Mouse (Mus musculus) heart, postnatal 0 days (tissue): ENCODE measurements around the gene Slc16a14. TPM values are rescaled to one million over a fixed set of nuclear protein-coding genes. Genes with fewer than 3 reads are reported as not detected.

Experiments
- ATAC-seq: fragments of 200-750 bp; cut with Nextera tagmentation; 2 replicates; pipeline ENCODE4 v1.8.0; 2017; ENCODE audit warnings: low read depth, moderate number of reproducible peaks, moderate library complexity; ENCODE audit not compliant: insufficient read depth
- DNase-seq: peaks from one replicate; pipeline ENCODE4 v3.0.0-alpha.2; 2016; ENCODE audit warnings: low spot score
- H3K27ac ChIP-seq: fragments of 300-500 bp; sonication (generic); 2 replicates; pipeline ENCODE4 v1.5.1; 2014; ENCODE audit warnings: low read depth, mild to moderate bottlenecking
- H3K27me3 ChIP-seq: fragments of 300-500 bp; sonication (generic); 2 replicates; pipeline ENCODE4 v1.6.1; 2014; ENCODE audit warnings: low read length, mixed read lengths; ENCODE audit not compliant: control insufficient read depth, insufficient read depth
- H3K36me3 ChIP-seq: fragments of 300-500 bp; sonication (generic); replicated peaks from 2 replicates; pipeline ENCODE4 v1.6.1; 2014; ENCODE audit warnings: low read length, mixed read lengths; ENCODE audit not compliant: control insufficient read depth, insufficient read depth
- H3K4me1 ChIP-seq: fragments of 300-500 bp; sonication (generic); 2 replicates; pipeline ENCODE4 v1.6.1; 2014; ENCODE audit warnings: antibody characterized with exemption; ENCODE audit not compliant: control insufficient read depth, insufficient read depth
- H3K4me2 ChIP-seq: fragments of 300-500 bp; sonication (generic); 2 replicates; pipeline ENCODE4 v1.6.1; 2014; ENCODE audit warnings: low read depth, mild to moderate bottlenecking, low read length, moderate library complexity
- H3K4me3 ChIP-seq: fragments of 300-500 bp; sonication (generic); 2 replicates; pipeline ENCODE4 v1.5.1; 2014; ENCODE audit warnings: low read depth, low read length
- H3K9ac ChIP-seq: fragments of 300-500 bp; sonication (generic); replicated peaks from 2 replicates; pipeline ENCODE4 v1.6.1; 2014; ENCODE audit warnings: low read depth, low read length, mixed read lengths
- H3K9me3 ChIP-seq: fragments of 300-500 bp; sonication (generic); replicated peaks from 2 replicates; pipeline ENCODE4 v1.6.1; 2016; ENCODE audit warnings: low read length; ENCODE audit not compliant: control insufficient read depth
- CTCF ChIP-seq: IDR thresholded peaks from 2 replicates; pipeline ENCODE4 v1.5.1; 2016; ENCODE audit warnings: antibody characterized with exemption, control low read depth, low read depth
- EP300 ChIP-seq: IDR thresholded peaks from 2 replicates; pipeline ENCODE4 v1.6.1; 2016; ENCODE audit warnings: antibody characterized with exemption, low read depth
- WGBS: fragments of 180-500 bp; shearing (Covaris S2); extraction: QIAGEN DNeasy Blood & Tissue Kit; methylation state at CpG from one replicate; pipeline ENCODE4 v1.1.7; 2014; 5-methylcytosine and 5-hydroxymethylcytosine counted together
- polyA plus RNA-seq: library from polyadenylated mRNA; unstranded; fragments of >200 nt; fragmentation: Nextera tagmentation; extraction: Ambion mirVana; gene quantifications from 2 replicates; pipeline ENCODE4 v1.2.1, GENCODE M21; 2015
- total RNA-seq: library from RNA; depleted of rRNA; stranded (reverse); fragments of >200 nt; gene quantifications from 2 replicates; pipeline ENCODE4 v1.2.3, GENCODE M21; 2014; ENCODE audit warnings: low replicate concordance

Slc16a14 gene
- total and polyA plus RNA-seq, 2 experiments from 2014 or later, result not detected

- H3K27ac ChIP-seq, result no peak overlapping the region
- H3K4me3 ChIP-seq, result no peak overlapping the region
- H3K9ac ChIP-seq, result no peak overlapping the region
- DNase-seq (no peak), ATAC-seq (no peak)
- H3K4me1 ChIP-seq, result no peaks in the 10 kb centered on the region
- H3K4me2 ChIP-seq, result no peak overlapping the region
- no peaks in the 10 kb centered on the region for H3K36me3 ChIP-seq
- H3K27me3 ChIP-seq, result no peaks in the 10 kb centered on the region
- no peak for TF ChIP-seq CTCF
- TF ChIP-seq EP300, result no peak
- WGBS, result 44% methylated on average over 7 of the region's 7 CpGs
- no peaks in the 10 kb centered on the region for H3K9me3 ChIP-seq
Measured at GRCm38 (mm10) chr1:84890005-84890393, 44.9 kb downstream of the Slc16a14 start.

- WGBS, result 58% methylated on average over 8 of the region's 8 CpGs
- ATAC-seq, result no peak
- no peak overlapping the region for H3K9ac ChIP-seq
Measured at GRCm38 (mm10) chr1:84889330-84890004, 45.5 kb downstream of the Slc16a14 start.

GRCm38 (mm10) chr1:84885921-84886320 is 49.0 kb downstream of the Slc16a14 start:
- H3K27ac ChIP-seq, result no peak overlapping the region
- no peaks in the 10 kb centered on the region for H3K9me3 ChIP-seq
- ATAC-seq, result no peak
- DNase-seq, result no peak
- TF ChIP-seq EP300, result no peak
- TF ChIP-seq CTCF, result no peak
- no peak overlapping the region for H3K9ac ChIP-seq
- no peak overlapping the region for H3K4me3 ChIP-seq
- H3K4me1 ChIP-seq, result no peaks in the 10 kb centered on the region
- WGBS, result 87% methylated on average over 6 of the region's 6 CpGs
- H3K36me3 ChIP-seq, result no peaks in the 10 kb centered on the region
- H3K27me3 ChIP-seq, result no peaks in the 10 kb centered on the region
- H3K4me2 ChIP-seq, result no peak overlapping the region

More at GRCm38 (mm10) chr1:84889330-84890004, 45.5 kb downstream of the Slc16a14 start:
- Histone ChIP-seq H3K27me3 (no peaks in the 10 kb centered on the region), H3K4me1 (no peaks in the 10 kb centered on the region), H3K4me3 (no peak overlapping the region), H3K27ac (no peak overlapping the region), H3K36me3 (no peaks in the 10 kb centered on the region), H3K9me3 (no peaks in the 10 kb centered on the region), H3K4me2 (no peak overlapping the region)
- TF ChIP-seq EP300, result no peak
- TF ChIP-seq CTCF, result no peak
- DNase-seq, result no peak

- H3K9ac ChIP-seq, result no peak overlapping the region
- H3K36me3 ChIP-seq, result no peaks in the 10 kb centered on the region
- no peak for ATAC-seq
- no peaks in the 10 kb centered on the region for H3K9me3 ChIP-seq
- DNase-seq, result no peak
- no peaks in the 10 kb centered on the region for H3K4me1 ChIP-seq
- no peaks in the 10 kb centered on the region for H3K27me3 ChIP-seq
- no peak overlapping the region for H3K27ac ChIP-seq
- H3K4me3 ChIP-seq, result no peak overlapping the region
- TF ChIP-seq CTCF, result no peak
- no peak for TF ChIP-seq EP300
- H3K4me2 ChIP-seq, result no peak overlapping the region
- WGBS, result 82% methylated on average over 3 of the region's 3 CpGs
Measured at GRCm38 (mm10) chr1:84885174-84885573, 49.8 kb downstream of the Slc16a14 start.

- no peak for TF ChIP-seq CTCF
- H3K4me2 ChIP-seq, result no peak overlapping the region
- ATAC-seq (no peak), DNase-seq (no peak)
- H3K9ac ChIP-seq, result no peak overlapping the region
- H3K4me3 ChIP-seq, result no peak overlapping the region
- H3K4me1 ChIP-seq, result no peaks in the 10 kb centered on the region
- WGBS, result 62% methylated on average over 4 of the region's 4 CpGs
- no peaks in the 10 kb centered on the region for H3K36me3 ChIP-seq
- H3K27me3 ChIP-seq, result no peaks in the 10 kb centered on the region
- H3K9me3 ChIP-seq, result no peaks in the 10 kb centered on the region
- H3K27ac ChIP-seq, result no peak overlapping the region
Measured at GRCm38 (mm10) chr1:84883889-84884288, 51.0 kb downstream of the Slc16a14 start.

GRCm38 (mm10) chr1:84882937-84883336 is 52.0 kb downstream of the Slc16a14 start:
- H3K4me3 ChIP-seq, result no peak overlapping the region
- H3K9me3 ChIP-seq, result no peaks in the 10 kb centered on the region
- no peak overlapping the region for H3K9ac ChIP-seq
- no peak overlapping the region for H3K4me2 ChIP-seq
- no peak for TF ChIP-seq CTCF
- TF ChIP-seq EP300, result no peak
- DNase-seq (no peak), ATAC-seq (no peak)
- no peaks in the 10 kb centered on the region for H3K27me3 ChIP-seq
- 86% methylated on average over 4 of the region's 4 CpGs for WGBS
- no peaks in the 10 kb centered on the region for H3K36me3 ChIP-seq
- no peak overlapping the region for H3K27ac ChIP-seq
- no peaks in the 10 kb centered on the region for H3K4me1 ChIP-seq
